Mouse (Mus musculus): ENCODE results near the gene Treml2.
"Not testable (repeated sequence)": the region's sequence is repeated elsewhere in the genome, so short reads cannot be mapped to it uniquely, and the experiment has no call there.

Treml2 gene

DNA sequence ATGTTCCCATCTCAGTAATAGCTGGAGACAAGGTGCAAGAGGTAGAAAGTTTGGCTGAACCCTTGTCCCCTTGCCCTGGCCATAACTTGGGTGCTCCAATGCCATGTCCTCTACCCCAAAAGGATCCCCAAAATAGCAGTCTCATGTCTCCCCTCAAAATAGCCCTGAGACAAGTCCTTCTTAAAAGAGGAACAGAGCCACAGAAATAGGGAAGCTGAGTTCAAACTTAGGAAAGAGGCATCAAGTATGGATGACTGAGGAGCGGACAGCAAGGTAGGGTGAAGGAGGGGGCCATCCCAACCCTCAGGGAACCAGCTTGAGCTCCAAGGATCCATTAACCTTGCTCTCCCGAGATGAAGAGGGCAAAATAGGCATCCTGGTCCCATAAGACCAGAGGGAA, 48.0 kb downstream of the Treml2 start:
- no peak for DNase-seq (ENCODE audit: low read depth, low spot score)

- DNase-seq (ENCODE audit: low read depth, low spot score) = no peak
These were observed 51.4 kb downstream of the Treml2 start for GRCm38 (mm10) chr17:48350681-48351193.

DNA sequence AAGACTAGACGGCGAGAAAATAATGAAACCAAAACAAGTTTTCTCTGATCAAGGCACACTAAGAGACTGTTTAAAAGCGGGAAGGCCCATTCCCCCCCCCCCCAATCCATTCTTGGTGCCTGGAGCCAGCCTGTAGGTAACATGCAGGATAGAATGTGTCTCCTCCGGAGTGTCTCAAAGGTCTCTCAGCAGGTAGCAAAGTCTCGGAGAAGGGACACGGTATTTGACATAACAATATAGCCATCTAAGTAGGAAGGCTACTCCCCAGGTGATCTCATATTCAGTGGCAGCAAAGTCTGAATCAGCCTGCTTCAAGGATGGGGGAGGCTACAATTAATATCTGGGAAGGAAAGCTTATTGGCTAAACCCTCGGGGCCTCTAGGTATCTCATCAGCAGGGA, 53.7 kb downstream of the Treml2 start:
- DNase-seq (ENCODE audit: low read depth, low spot score) = not testable (repeated sequence)

DNA sequence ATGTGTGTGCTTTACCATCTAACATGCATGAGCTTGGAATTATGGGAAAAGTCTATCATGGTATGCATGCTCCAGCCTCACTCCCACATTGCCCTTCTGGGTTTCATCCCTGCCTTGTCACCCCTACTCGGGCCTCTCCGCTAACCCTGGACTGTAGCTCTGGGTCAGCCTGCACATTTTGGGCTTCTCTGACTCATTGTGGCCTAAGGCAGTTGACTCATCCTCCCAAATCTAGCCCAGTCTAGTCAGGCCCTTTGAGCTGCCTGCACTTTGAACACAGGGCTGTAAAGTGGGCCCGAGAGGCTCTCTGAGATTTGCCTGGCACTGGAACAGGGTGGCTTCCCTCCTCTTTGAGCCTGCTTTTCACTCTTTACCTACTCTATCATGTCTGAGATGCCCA, 56.5 kb downstream of the Treml2 start:
- DNase-seq (ENCODE audit: low read depth, low spot score) = no peak

- DNase-seq (ENCODE audit: low read depth, low spot score) = no peak
These were observed 58.6 kb downstream of the Treml2 start for GRCm38 (mm10) chr17:48357892-48358291.

GRCm38 (mm10) chr17:48359616-48360015, 60.3 kb downstream of the Treml2 start, which contains the start of gene Treml1:
Gene Treml1 (plus strand): TSS chr17:48359916.
- DNase-seq (ENCODE audit: low read depth, low spot score) = no peak

GRCm38 (mm10) chr17:48360462-48360861, 61.2 kb downstream of the Treml2 start:
- no peak for DNase-seq (ENCODE audit: low read depth, low spot score)
